Mouse (Mus musculus): ENCODE measurements around the gene Phf1. TPM values are rescaled to one million over a fixed set of nuclear protein-coding genes. Genes with fewer than 3 reads are reported as not detected.

The Phf1 gene
- polyA plus RNA-seq, 1 experiment from 2014 or later = 30.5 TPM

- peak overlapping the region; percentile 41 for H3K4me3 ChIP-seq (replicated peaks)
- WGBS = 2% methylated on average over 27 of the region's 37 CpGs
- H3K36me3 ChIP-seq = no peaks in the 10 kb centered on the region
- no peaks in the 10 kb centered on the region for H3K27me3 ChIP-seq (replicated peaks)
- peak overlapping the region; percentile 72 for H3K4me2 ChIP-seq
- H3K4me1 ChIP-seq = peaks cover 76% of the 10 kb centered on the region
- ATAC-seq (ENCODE audit: low FRiP score) = no peak
- H3K9me3 ChIP-seq (replicated peaks) = no peaks in the 10 kb centered on the region
- peak overlapping the region; percentile 59 for H3K9ac ChIP-seq (replicated peaks)
- peak overlapping the region; percentile 77 for H3K27ac ChIP-seq (replicated peaks)
These were observed 13.7 kb downstream of the Phf1 start for GRCm38 (mm10) chr17:26946567-26946966.

GRCm38 (mm10) chr17:26947231-26948100, 14.6 kb downstream of the Phf1 start:
- Histone ChIP-seq H3K27me3 (replicated peaks) (no peaks in the 10 kb centered on the region), H3K4me2 (peak overlapping the region; percentile 72), H3K9me3 (replicated peaks) (no peaks in the 10 kb centered on the region), H3K9ac (replicated peaks) (peak overlapping the region; percentile 59), H3K27ac (replicated peaks) (peak overlapping the region; percentile 77), H3K4me1 (peaks cover 79% of the 10 kb centered on the region), H3K36me3 (no peaks in the 10 kb centered on the region), H3K4me3 (replicated peaks) (peak overlapping the region; percentile 41; the same call in 1 of the 2 replicates)
- no peak for ATAC-seq (ENCODE audit: low FRiP score)
- 31% methylated on average over 12 of the region's 12 CpGs for WGBS

GRCm38 (mm10) chr17:26948316-26949050, 15.6 kb downstream of the Phf1 start:
- Histone ChIP-seq H3K27me3 (replicated peaks) (no peaks in the 10 kb centered on the region), H3K27ac (replicated peaks) (peak overlapping the region; percentile 87), H3K9me3 (replicated peaks) (no peaks in the 10 kb centered on the region), H3K36me3 (no peaks in the 10 kb centered on the region), H3K4me2 (peak overlapping the region; percentile 78), H3K4me1 (peaks cover 84% of the 10 kb centered on the region), H3K4me3 (replicated peaks) (peak overlapping the region; percentile 68), H3K9ac (replicated peaks) (peak overlapping the region; percentile 80)
- ATAC-seq (ENCODE audit: low FRiP score) = no peak
- WGBS = 1% methylated on average over 57 of the region's 87 CpGs

GRCm38 (mm10) chr17:26949051-26949577, 16.3 kb downstream of the Phf1 start:
- peak overlapping the region; percentile 87 for H3K27ac ChIP-seq (replicated peaks)
- peak overlapping the region; percentile 80 for H3K9ac ChIP-seq (replicated peaks)
- no peaks in the 10 kb centered on the region for H3K36me3 ChIP-seq
- H3K4me1 ChIP-seq = peaks cover 88% of the 10 kb centered on the region
- WGBS = 10% methylated on average over 9 of the region's 14 CpGs
- peak overlapping the region; percentile 78 for H3K4me2 ChIP-seq
- H3K27me3 ChIP-seq (replicated peaks) = no peaks in the 10 kb centered on the region
- H3K9me3 ChIP-seq (replicated peaks) = no peaks in the 10 kb centered on the region
- H3K4me3 ChIP-seq (replicated peaks) = peak overlapping the region; percentile 68
- 0 out of 2 replicates have a peak, but pooled peaks have one; percentile 42 for ATAC-seq (ENCODE audit: low FRiP score)

GRCm38 (mm10) chr17:26949866-26950265, 17.0 kb downstream of the Phf1 start:
- H3K4me2 ChIP-seq = peak overlapping the region; percentile 78
- peak overlapping the region; percentile 80; the same call in 1 of the 2 replicates for H3K9ac ChIP-seq (replicated peaks)
- peaks cover 85% of the 10 kb centered on the region for H3K4me1 ChIP-seq
- H3K9me3 ChIP-seq (replicated peaks) = no peaks in the 10 kb centered on the region
- 41% methylated on average over 5 of the region's 5 CpGs for WGBS
- peak overlapping the region; percentile 87 for H3K27ac ChIP-seq (replicated peaks)
- no peak for ATAC-seq (ENCODE audit: low FRiP score)
- peak overlapping the region; percentile 68 for H3K4me3 ChIP-seq (replicated peaks)
- peaks cover 2% of the 10 kb centered on the region for H3K36me3 ChIP-seq
- H3K27me3 ChIP-seq (replicated peaks) = no peaks in the 10 kb centered on the region

- ATAC-seq (ENCODE audit: low FRiP score) = no peak
- H3K4me1 ChIP-seq = peaks cover 77% of the 10 kb centered on the region
- H3K4me2 ChIP-seq = peak overlapping the region; percentile 78
- H3K27me3 ChIP-seq (replicated peaks) = no peaks in the 10 kb centered on the region
- H3K9me3 ChIP-seq (replicated peaks) = no peaks in the 10 kb centered on the region
- H3K27ac ChIP-seq (replicated peaks) = peak overlapping the region; percentile 72
- H3K4me3 ChIP-seq (replicated peaks) = peak overlapping the region; percentile 68
- WGBS = 35% methylated on average over 7 of the region's 7 CpGs
- peaks cover 10% of the 10 kb centered on the region for H3K36me3 ChIP-seq
- H3K9ac ChIP-seq (replicated peaks) = peak overlapping the region; percentile 54
These were observed 17.9 kb downstream of the Phf1 start for GRCm38 (mm10) chr17:26950560-26951288.

GRCm38 (mm10) chr17:26951406-26951805, 18.6 kb downstream of the Phf1 start:
- Histone ChIP-seq H3K4me1 (peaks cover 70% of the 10 kb centered on the region), H3K9ac (replicated peaks) (peak overlapping the region; percentile 54), H3K36me3 (peaks cover 17% of the 10 kb centered on the region), H3K4me2 (peak overlapping the region; percentile 78), H3K27me3 (replicated peaks) (no peaks in the 10 kb centered on the region), H3K27ac (replicated peaks) (peak overlapping the region; percentile 72), H3K9me3 (replicated peaks) (no peaks in the 10 kb centered on the region), H3K4me3 (replicated peaks) (peak overlapping the region; percentile 68)
- ATAC-seq (ENCODE audit: low FRiP score) = peak; percentile 74
- under 1% methylated on average over 11 of the region's 11 CpGs for WGBS

- Histone ChIP-seq H3K27ac (replicated peaks) (peak overlapping the region; percentile 72; the same call in 1 of the 2 replicates), H3K36me3 (peaks cover 25% of the 10 kb centered on the region), H3K4me2 (peak overlapping the region; percentile 78), H3K9ac (replicated peaks) (peak overlapping the region; percentile 54), H3K9me3 (replicated peaks) (no peaks in the 10 kb centered on the region), H3K4me3 (replicated peaks) (peak overlapping the region; percentile 68), H3K27me3 (replicated peaks) (no peaks in the 10 kb centered on the region), H3K4me1 (peaks cover 62% of the 10 kb centered on the region)
- no peak for ATAC-seq (ENCODE audit: low FRiP score)
- 11% methylated on average over 23 of the region's 23 CpGs for WGBS
These were observed 19.4 kb downstream of the Phf1 start for GRCm38 (mm10) chr17:26951952-26952877.

- Histone ChIP-seq H3K4me3 (replicated peaks) (peak overlapping the region; percentile 3), H3K27me3 (replicated peaks) (no peaks in the 10 kb centered on the region), H3K9ac (replicated peaks) (peak overlapping the region; percentile 54), H3K36me3 (peaks cover 35% of the 10 kb centered on the region), H3K4me2 (peak overlapping the region; percentile 78), H3K9me3 (replicated peaks) (no peaks in the 10 kb centered on the region), H3K27ac (replicated peaks) (no peak overlapping the region), H3K4me1 (peaks cover 55% of the 10 kb centered on the region)
- 24% methylated on average over 6 of the region's 6 CpGs for WGBS
- ATAC-seq (ENCODE audit: low FRiP score) = no peak
These were observed 20.3 kb downstream of the Phf1 start for GRCm38 (mm10) chr17:26953201-26953600.

- Histone ChIP-seq H3K9me3 (replicated peaks) (no peaks in the 10 kb centered on the region), H3K9ac (replicated peaks) (peak overlapping the region; percentile 54; the same call in 1 of the 2 replicates), H3K27me3 (replicated peaks) (no peaks in the 10 kb centered on the region), H3K36me3 (peaks cover 40% of the 10 kb centered on the region), H3K4me3 (replicated peaks) (peak overlapping the region; percentile 3), H3K27ac (replicated peaks) (no peak overlapping the region; the same call in 1 of the 2 replicates), H3K4me1 (peaks cover 55% of the 10 kb centered on the region), H3K4me2 (peak overlapping the region; percentile 78)
- WGBS = 17% methylated on average over 12 of the region's 16 CpGs
- no peak for ATAC-seq (ENCODE audit: low FRiP score)
These were observed 20.9 kb downstream of the Phf1 start for GRCm38 (mm10) chr17:26953726-26954125.
